Mouse (Mus musculus) lung, embryonic 15.5 days (tissue): ENCODE data around the gene Tmco5b. TPM values are rescaled to one million over a fixed set of nuclear protein-coding genes. Genes with fewer than 3 reads are reported as not detected.

ENCODE experiments used
- polyA plus RNA-seq: library from polyadenylated mRNA; unstranded; fragments of >200 nt; fragmentation: Nextera tagmentation; extraction: Ambion mirVana; gene quantifications from 2 replicates; pipeline ENCODE4 v1.2.1, GENCODE M21; 2015

Tmco5b gene
- polyA plus RNA-seq, 1 experiment from 2014 or later, result not detected

Other genes starting within 250 kb of the Tmco5b start
- 2.2 and 2.4 TPM in 2 replicates for gene Ryr3, start 68.6 kb upstream of the Tmco5b start, polyA plus RNA-seq
- 2.0 and 2.6 TPM in 2 replicates for gene Fmn1, start 42.0 kb downstream of the Tmco5b start, polyA plus RNA-seq